Comparison of ENCODE assay signal across 11 mouse cellular contexts in the genomic region with DNA sequence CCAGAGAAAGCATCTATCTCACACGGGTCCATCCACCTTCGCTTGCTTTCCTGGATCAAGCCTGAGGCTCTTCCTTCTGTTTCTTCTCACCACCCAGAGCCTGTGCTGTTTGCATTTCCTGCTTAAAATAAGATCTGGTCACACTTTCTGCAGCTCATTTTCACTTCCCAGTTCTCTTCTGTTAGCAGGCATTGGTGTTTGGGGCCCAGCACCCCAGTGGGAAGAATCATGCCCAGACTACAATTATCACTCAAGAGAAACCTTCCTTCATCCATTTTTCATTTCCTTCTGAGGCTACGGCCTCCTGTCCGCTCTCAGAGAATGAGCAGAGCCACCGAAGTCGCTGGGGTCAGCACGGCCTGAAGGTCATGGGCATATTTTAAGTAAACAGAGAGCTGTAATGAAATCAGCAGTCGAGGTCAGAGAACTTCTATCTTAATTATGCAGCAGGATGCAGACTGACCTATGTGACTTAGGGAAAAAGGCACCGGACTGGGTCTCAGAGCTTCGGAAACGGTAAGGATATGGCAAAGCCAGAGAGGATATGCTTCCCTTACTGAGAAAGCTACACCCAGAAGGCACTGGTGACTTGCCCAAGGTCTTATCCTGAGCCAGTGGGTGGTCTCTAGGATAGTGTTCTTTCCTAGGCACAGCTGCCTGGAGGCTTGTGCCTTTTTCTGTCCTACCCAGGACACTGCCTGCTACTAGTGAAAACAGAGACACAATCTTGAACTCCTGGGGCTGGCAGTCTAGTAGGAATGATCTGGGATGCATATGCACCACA. TPM values are rescaled to one million over a fixed set of nuclear protein-coding genes. Genes with fewer than 3 reads are reported as not detected.
DNase-seq lines count a peak whose midpoint lies in the region; ATAC-seq and TF ChIP-seq lines count a peak whose summit lies in the region.
"Had no signal": no experiment of that assay in that cellular context is flagged by ENCODE, and none has a peak within 500 bp of the region (broad histone marks: within the 10 kb centered on the region; RNA-seq: fewer than 3 reads in every experiment).

No protein-coding gene starts in this region.

- no peak overlapping the region for H3K4me3 ChIP-seq in forebrain, embryonic 12.5 days (replicated peaks)
- H3K4me3 ChIP-seq in forebrain, embryonic 16.5 days (replicated peaks; ENCODE audit: low read length): no peak overlapping the region
- H3K4me3 ChIP-seq in left cerebral cortex, adult 2 months: no peak overlapping the region
- H3K4me3 ChIP-seq in forebrain, embryonic 15.5 days: no peak overlapping the region
- no peak overlapping the region for H3K4me3 ChIP-seq in intestine, embryonic 16.5 days (ENCODE audit: low read length)
- H3K4me3 ChIP-seq: embryonic facial prominence, embryonic 12.5 days; megakaryocyte, embryonic 14.5 days had no signal

- WGBS in forebrain, embryonic 12.5 days: 70% methylated on average over 11 of the region's 11 CpGs
- whole genome bisulfite sequencing in forebrain, embryonic 16.5 days: 76% methylated on average over 11 of the region's 11 CpGs
- 76% methylated on average over 11 of the region's 11 CpGs for WGBS in forebrain, embryonic 15.5 days
- 39% methylated on average over 11 of the region's 11 CpGs for WGBS in intestine, embryonic 16.5 days

- peaks cover 38% of the 10 kb centered on the region for H3K4me1 ChIP-seq in forebrain, embryonic 12.5 days
- peaks cover 22% of the 10 kb centered on the region for H3K4me1 ChIP-seq in forebrain, embryonic 16.5 days (replicated peaks; ENCODE audit: control insufficient read depth, insufficient read depth, low read length)
- H3K4me1 ChIP-seq in forebrain, embryonic 15.5 days: peaks cover 29% of the 10 kb centered on the region
- H3K4me1 ChIP-seq in intestine, embryonic 16.5 days (ENCODE audit: control insufficient read depth, insufficient read depth, low read length): no peaks in the 10 kb centered on the region
- H3K4me1 ChIP-seq: megakaryocyte, embryonic 14.5 days had no signal

- no peaks in the 10 kb centered on the region for H3K9me3 ChIP-seq in forebrain, embryonic 12.5 days
- H3K9me3 ChIP-seq in forebrain, embryonic 16.5 days (ENCODE audit: control insufficient read depth, low read length): no peaks in the 10 kb centered on the region
- H3K9me3 ChIP-seq in forebrain, embryonic 15.5 days: no peaks in the 10 kb centered on the region
- H3K9me3 ChIP-seq in intestine, embryonic 16.5 days (ENCODE audit: control insufficient read depth, low read length): no peaks in the 10 kb centered on the region
- H3K9me3 ChIP-seq: embryonic facial prominence, embryonic 12.5 days had no signal

- no peak for DNase-seq in left cerebral cortex, adult 2 months (ENCODE audit: extremely low spot score in 1 of 2, low spot score in 2 of 2)
- no peak for DNase-seq in left cerebral cortex, adult 8-10 months (ENCODE audit: low spot score in 2 of 2)
- no peak for DNase-seq in cerebellum, adult 11 months
- DNase-seq: right cerebral cortex, postnatal 25 days had no signal

- no peak overlapping the region for H3K4me2 ChIP-seq in forebrain, embryonic 12.5 days
- no peak overlapping the region for H3K4me2 ChIP-seq in forebrain, embryonic 16.5 days (ENCODE audit: low read length)
- no peak overlapping the region for H3K4me2 ChIP-seq in forebrain, embryonic 15.5 days (replicated peaks)
- no peak overlapping the region for H3K4me2 ChIP-seq in intestine, embryonic 16.5 days (ENCODE audit: low read depth, low read length)
- H3K4me2 ChIP-seq: embryonic facial prominence, embryonic 12.5 days had no signal

- TF ChIP-seq CTCF in left cerebral cortex, adult 2 months (IDR thresholded peaks at IDR 0.05): no peak

- intact Hi-C loops in left cerebral cortex, adult 2 months (cut with DNase I): no loop called here

- H3K27me3 ChIP-seq in forebrain, embryonic 12.5 days: peaks cover 7% of the 10 kb centered on the region; the same call in 1 of the 2 replicates
- H3K27me3 ChIP-seq in forebrain, embryonic 16.5 days (replicated peaks; ENCODE audit: control insufficient read depth, insufficient read depth, low read length): no peaks in the 10 kb centered on the region
- H3K27me3 ChIP-seq in forebrain, embryonic 15.5 days: no peaks in the 10 kb centered on the region
- H3K27me3 ChIP-seq in intestine, embryonic 16.5 days (replicated peaks; ENCODE audit: control insufficient read depth, insufficient read depth, low read length): no peaks in the 10 kb centered on the region
- H3K27me3 ChIP-seq: embryonic facial prominence, embryonic 12.5 days had no signal

- H3K36me3 ChIP-seq in forebrain, embryonic 12.5 days (replicated peaks): peaks cover 18% of the 10 kb centered on the region
- H3K36me3 ChIP-seq in forebrain, embryonic 16.5 days (ENCODE audit: control insufficient read depth, insufficient read depth): no peaks in the 10 kb centered on the region
- peaks cover 7% of the 10 kb centered on the region; the same call in 1 of the 2 replicates for H3K36me3 ChIP-seq in forebrain, embryonic 15.5 days
- no peaks in the 10 kb centered on the region for H3K36me3 ChIP-seq in intestine, embryonic 16.5 days (ENCODE audit: control insufficient read depth, insufficient read depth, low read length)
- H3K36me3 ChIP-seq: embryonic facial prominence, embryonic 12.5 days had no signal

- H3K9ac ChIP-seq in forebrain, embryonic 12.5 days: no peak overlapping the region
- H3K9ac ChIP-seq in forebrain, embryonic 16.5 days (replicated peaks; ENCODE audit: low read depth, low read length): no peak overlapping the region
- H3K9ac ChIP-seq in forebrain, embryonic 15.5 days (replicated peaks): no peak overlapping the region
- H3K9ac ChIP-seq in intestine, embryonic 16.5 days (ENCODE audit: low read depth, low read length): no peak overlapping the region
- H3K9ac ChIP-seq: embryonic facial prominence, embryonic 12.5 days had no signal

- no peak for ATAC-seq in forebrain, embryonic 12.5 days (ENCODE audit: low FRiP score)
- no peak for ATAC-seq in forebrain, embryonic 16.5 days
- ATAC-seq in forebrain, embryonic 15.5 days (replicated peaks): no peak
- peak; percentile 73 for ATAC-seq in megakaryocyte, adult 5-6 weeks (ENCODE audit: poor library complexity, severe bottlenecking)
- no peak for ATAC-seq in intestine, embryonic 16.5 days

- peak overlapping the region; percentile 83 for H3K27ac ChIP-seq in forebrain, embryonic 12.5 days
- no peak overlapping the region for H3K27ac ChIP-seq in forebrain, embryonic 16.5 days (ENCODE audit: low read length)
- peak overlapping the region; percentile 66 for H3K27ac ChIP-seq in left cerebral cortex, adult 2 months
- peak overlapping the region; percentile 69 for H3K27ac ChIP-seq in forebrain, embryonic 15.5 days (replicated peaks)
- no peak overlapping the region for H3K27ac ChIP-seq in intestine, embryonic 16.5 days (ENCODE audit: low read length)
- H3K27ac ChIP-seq: embryonic facial prominence, embryonic 12.5 days had no signal

RNA-seq across cellular contexts. Expression of gene Rtp4, which starts 14.0 kb away (rescaled TPM):
- polyA plus RNA-seq in forebrain, embryonic 12.5 days (2016; fragmentation: Nextera tagmentation; extraction: Ambion mirVana): 2.0 and 2.5 TPM in 2 replicates
- 3.0 and 4.1 TPM in 2 replicates for polyA plus RNA-seq in forebrain, embryonic 16.5 days (2015; fragmentation: Nextera tagmentation; extraction: Ambion mirVana)
- total RNA-seq in left cerebral cortex, adult 2 months (2021): 1 to 10 TPM; 1.7 to 2.4 TPM
- total RNA-seq in left cerebral cortex, adult 8-10 months (2022): 1 to 10 TPM; 1.6 to 4.6 (median 2.8) TPM
- 3.8 and 5.5 TPM in 2 replicates for polyA plus RNA-seq in forebrain, embryonic 15.5 days (2015; fragmentation: Nextera tagmentation; extraction: Ambion mirVana)
- total RNA-seq in megakaryocyte, adult 5-6 weeks (2015): 31.7 and 42.7 TPM in 2 replicates
- total RNA-seq in megakaryocyte, adult 5-6 weeks (2017): 25.1 and 25.3 TPM in 2 replicates
- 6.1 and 7.0 TPM in 2 replicates for polyA plus RNA-seq in intestine, embryonic 16.5 days (2015; fragmentation: Nextera tagmentation; extraction: Ambion mirVana)

RNA-seq across cellular contexts. Expression of gene Masp1, which starts 14.5 kb away (rescaled TPM):
- polyA plus RNA-seq in forebrain, embryonic 12.5 days (2016; fragmentation: Nextera tagmentation; extraction: Ambion mirVana): 37.1 and 42.4 TPM in 2 replicates
- polyA plus RNA-seq in forebrain, embryonic 16.5 days (2015; fragmentation: Nextera tagmentation; extraction: Ambion mirVana): 46.1 and 51.3 TPM in 2 replicates
- 10 to 100 TPM; 12.6 to 14.6 TPM for total RNA-seq in left cerebral cortex, adult 2 months (2021)
- total RNA-seq in left cerebral cortex, adult 8-10 months (2022): 10 to 100 TPM; 12.6 to 13.8 (median 13.4) TPM
- 50.5 and 54.1 TPM in 2 replicates for polyA plus RNA-seq in forebrain, embryonic 15.5 days (2015; fragmentation: Nextera tagmentation; extraction: Ambion mirVana)
- total RNA-seq in megakaryocyte, adult 5-6 weeks (2015): not detected in 2 replicates
- not detected in 2 replicates for total RNA-seq in megakaryocyte, adult 5-6 weeks (2017)
- polyA plus RNA-seq in intestine, embryonic 16.5 days (2015; fragmentation: Nextera tagmentation; extraction: Ambion mirVana): 3.6 and 4.3 TPM in 2 replicates

Comparison
In these comparisons a context has a peak if more than half of its experiments do, and no peak if none do; other contexts are left out.
1. H3K27ac ChIP-seq: peak in forebrain, embryonic 12.5 days (single experiment), left cerebral cortex, adult 2 months (single experiment) and forebrain, embryonic 15.5 days (single experiment); none in forebrain, embryonic 16.5 days (single experiment) and intestine, embryonic 16.5 days (single experiment).